Mouse (Mus musculus): ENCODE results near the gene Galnt7.

Galnt7 gene

DNA sequence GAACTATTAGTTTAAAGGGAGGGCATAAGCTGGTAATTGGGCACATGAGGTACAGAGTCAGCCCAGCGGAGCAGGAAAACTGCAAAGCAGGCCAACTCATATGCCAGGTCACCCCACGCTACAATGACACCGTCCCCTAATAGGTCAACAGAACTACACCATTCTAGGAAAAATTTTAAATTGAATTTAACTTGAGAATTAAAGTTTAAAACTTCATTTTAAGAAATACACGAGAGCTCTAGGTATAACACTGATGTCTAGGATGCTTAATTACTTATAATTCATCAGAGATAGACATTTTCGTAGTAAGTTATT is 67.7 kb downstream of the Galnt7 start:
- no peak for DNase-seq (ENCODE audit: low spot score in 2 of 2)

DNA sequence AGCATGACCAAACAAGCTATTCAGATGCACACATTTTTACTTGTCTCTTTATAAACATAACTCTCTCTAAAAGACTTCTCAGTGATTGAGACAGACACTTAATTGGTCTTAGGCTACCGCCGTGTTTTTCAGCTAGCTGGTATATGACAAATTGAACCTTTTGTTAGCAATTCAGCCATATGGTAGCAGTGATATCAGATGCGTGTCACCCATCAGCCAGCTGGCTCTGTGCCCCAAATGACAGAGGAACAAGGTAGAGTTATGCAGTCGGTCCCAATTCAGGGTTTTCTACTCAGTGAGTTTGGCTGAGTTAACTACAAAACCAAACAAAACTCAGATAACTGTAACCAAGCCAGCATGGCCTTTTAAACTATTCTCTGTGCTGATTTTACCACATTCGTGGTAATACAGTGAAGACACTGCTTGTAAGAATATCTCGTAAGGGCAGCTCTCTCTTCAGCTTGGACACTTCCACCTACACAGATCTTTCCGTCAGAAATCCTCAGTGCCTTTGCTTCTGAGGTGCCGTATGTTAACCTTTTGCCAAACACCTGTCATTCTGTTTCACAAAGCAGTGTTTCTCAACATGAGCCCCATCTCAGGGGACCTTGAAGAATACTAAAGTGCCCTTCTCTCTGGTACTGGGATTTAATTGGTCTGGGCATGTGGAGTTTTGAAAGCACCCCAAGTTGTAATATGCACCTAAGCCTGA is 68.3 kb downstream of the Galnt7 start:
- DNase-seq (ENCODE audit: low spot score in 2 of 2), result no peak

DNA sequence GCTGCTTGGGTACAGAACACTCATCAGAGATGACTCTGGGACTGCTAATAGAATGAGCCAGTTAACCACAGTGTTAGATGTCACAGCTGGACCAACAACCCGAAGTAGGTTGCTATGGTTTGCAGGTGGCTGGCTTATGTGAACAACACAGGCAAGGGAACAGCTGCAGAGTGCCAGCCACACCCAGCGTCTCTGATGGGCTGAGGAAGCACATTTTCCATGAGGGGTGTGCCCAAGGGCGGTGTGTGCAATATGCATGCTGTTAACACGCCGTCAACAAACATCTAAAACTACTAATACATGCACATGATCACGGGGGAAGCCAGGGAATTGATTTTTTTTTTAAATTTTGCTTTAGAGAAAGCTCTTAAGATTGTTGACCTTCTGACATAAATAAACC is 73.0 kb downstream of the Galnt7 start:
- DNase-seq (ENCODE audit: low spot score in 2 of 2), result no peak

DNA sequence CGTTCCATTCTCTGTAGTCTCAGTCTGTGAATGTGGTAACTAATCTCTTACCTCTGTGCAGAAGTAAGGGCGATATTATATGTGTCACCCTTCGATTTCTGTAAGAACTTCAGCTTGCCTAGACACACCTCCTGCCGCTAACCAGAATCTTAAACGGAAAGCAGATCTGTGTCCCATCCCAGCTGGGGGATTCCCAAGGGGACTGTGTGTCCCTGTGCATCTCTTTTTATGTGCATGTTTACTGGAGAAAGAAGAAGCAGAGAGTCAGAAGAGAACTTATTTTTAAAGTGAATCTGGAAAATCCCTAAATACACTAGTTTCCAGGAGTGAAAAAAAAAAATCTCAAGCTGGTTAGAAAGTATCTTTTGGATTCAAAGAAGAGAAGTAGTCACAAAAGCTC is 75.5 kb downstream of the Galnt7 start:
- no peak for DNase-seq (ENCODE audit: low spot score in 2 of 2)

DNA sequence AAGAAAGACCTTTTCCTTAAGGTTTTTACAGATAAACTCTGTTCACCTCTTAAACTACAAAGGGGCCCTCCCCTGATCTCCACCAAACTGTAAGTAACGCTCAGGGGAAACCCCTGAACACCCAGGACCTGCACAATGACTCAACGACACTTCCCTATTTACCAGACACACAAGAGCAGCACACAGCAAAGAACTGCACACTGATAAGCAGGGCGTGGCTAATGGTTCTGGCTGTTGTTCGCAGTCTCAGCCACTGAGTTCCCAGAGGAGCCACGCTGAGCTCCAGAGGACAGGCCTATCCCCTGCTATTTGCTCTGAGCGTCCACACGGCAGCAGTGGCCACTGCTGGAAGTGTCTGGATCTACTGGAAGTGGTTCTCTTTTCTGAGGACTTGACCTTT is 76.6 kb downstream of the Galnt7 start:
- DNase-seq (ENCODE audit: low spot score in 2 of 2), result no peak

DNA sequence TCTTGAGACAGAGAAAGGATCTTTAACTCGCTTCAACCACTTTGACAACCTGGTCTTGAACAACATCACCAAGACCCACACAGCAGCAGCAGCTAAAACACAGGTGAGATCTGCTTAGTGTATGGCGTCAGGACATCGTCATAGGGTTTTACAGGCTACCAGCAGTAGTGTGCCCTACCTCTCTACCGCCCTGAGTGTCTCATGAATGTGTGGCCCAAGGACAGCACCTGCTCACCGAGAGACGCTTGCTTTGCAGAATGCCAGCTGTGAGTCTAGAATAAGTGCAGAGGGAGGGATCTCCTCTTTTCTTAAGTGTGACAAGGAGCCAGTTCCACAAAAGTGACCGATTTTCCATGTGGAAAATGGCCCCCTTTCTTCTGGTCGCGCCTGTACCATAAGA is 77.5 kb downstream of the Galnt7 start:
- no peak for DNase-seq (ENCODE audit: low spot score in 2 of 2)

DNA sequence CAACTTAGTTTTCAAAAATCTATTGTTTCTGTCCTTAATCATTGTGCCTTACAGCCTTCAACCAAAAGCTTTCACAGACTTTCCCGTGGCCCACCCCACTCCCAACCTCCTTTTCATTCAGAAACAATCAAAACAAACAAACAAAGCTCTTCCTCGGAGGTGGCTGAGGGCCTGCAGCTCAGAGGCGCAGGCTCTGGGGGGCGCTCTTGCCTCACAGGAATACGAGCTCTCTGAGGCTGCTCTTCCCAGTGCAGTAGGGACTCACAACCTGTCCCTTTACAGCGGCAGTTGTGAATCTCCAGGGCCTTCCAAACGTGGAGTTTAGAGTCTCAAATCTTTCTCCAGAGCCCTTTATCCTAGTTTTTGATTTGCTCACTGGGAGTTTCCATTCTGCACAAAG is 78.4 kb downstream of the Galnt7 start:
- peak; percentile 75 to 76 for DNase-seq (ENCODE audit: low spot score in 2 of 2)

DNA sequence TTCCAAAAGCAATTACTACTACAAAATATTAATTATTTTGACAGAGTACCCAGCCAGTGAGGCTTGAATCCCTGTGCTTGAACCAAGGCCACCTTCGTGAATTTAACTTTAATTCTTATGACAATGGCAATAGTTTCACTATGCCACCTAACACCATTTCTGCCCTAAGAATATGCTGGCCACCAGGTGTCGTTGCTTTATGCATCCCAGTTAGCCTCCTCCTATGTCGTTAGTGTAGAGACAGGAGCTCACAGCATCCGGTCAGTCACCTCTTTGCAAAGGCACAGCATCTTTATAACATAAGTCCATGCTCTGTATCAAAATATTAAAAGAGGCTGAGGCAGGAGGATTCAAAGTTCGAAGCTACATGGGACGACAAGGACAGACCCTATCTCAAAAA is 79.0 kb downstream of the Galnt7 start:
- no peak for DNase-seq (ENCODE audit: low spot score in 2 of 2)

DNA sequence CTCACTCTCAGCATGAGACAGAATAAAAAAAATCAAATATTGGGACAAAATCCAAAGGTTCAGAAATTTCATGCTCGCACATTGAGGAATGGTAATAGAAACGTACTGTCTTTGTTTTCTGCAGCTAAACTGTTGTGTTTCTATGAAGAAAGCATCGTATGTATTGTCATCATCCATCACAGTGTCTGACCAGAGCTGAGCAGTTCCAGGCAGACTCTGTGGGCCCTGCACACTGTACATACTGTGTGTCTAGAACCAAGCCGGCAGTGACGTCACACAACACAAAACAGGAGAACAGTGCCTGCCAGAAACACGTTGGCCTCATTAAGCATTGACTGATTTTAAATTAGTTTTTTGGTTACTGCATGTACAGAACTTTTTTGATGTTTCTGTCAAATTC is 82.9 kb downstream of the Galnt7 start:
- DNase-seq (ENCODE audit: low spot score in 2 of 2), result no peak

DNA sequence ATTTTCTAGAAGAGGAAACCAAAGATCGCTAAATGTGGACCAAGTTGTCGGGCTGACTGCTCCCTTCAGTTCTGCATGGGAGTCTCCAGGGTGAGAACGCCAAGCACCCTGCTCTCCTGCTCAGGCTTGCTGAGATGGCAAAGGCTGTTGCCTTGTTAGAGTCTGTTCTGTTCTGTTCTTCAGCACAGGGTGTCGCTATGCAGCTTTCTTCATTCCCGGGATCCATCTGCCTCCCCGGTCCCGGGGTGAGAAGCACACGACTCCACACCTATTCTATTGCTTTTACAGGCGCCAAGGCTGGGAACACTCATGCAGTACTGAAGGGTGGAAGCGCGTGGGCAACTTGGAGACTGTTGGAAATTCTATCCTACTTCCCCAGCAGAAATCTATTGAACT is 83.4 kb downstream of the Galnt7 start:
- DNase-seq (ENCODE audit: low spot score in 2 of 2), result peak; percentile 47 to 54

DNA sequence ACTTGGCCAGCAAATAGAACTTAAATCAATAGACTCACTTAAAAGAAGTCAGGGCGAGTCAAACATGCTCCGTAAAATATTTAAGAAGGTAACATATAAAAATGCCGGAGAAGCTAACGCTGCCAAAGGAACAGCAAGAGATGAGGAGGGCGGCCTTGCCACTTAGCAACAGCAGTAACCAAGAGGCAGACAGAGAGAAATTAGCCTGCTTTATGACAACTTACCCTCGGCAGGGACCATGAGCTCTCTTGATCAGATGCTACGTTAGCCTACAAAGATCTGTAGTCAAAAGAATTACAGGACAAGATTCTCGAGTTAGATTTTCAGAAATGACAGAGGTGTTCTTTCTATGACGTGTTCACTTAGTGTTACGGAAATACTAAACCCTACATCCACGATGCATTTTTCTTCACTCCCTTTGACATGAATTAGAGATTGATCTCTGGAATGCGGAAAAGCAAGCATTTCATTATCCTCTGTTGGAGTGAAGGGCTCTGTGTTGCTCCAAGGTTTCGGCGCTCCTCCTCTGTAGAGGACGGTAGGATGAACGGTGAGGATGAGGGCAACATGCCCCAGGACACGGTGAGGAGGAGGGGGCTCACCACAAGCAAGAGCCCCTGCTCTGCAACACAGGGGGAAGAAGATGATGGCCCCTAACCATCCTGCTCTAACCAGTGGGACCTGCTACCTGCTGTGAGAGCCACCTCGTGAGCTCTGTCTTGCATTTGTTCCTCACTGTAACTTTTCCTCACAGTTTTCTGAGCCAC is 84.0 kb downstream of the Galnt7 start:
- DNase-seq (ENCODE audit: low spot score in 2 of 2), result no peak

DNA sequence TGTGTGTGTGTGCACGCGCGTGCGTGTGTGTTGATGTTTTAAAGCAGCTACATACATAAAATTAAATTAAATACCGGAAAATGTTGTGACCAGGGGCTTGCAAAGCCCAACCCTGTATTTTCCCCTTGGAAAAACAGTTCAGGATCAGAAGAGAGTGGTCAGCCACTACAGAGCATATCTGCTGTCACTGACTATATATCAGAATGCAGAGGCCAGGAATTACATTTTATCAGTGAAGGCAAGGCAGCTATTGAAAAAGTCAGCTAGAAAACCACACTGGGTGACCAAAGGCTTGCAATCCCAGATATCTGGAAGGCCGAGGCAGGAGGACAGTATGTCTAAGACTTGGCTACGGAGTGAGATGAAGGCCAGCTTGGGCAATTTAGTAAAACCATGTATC is 84.8 kb downstream of the Galnt7 start:
- DNase-seq (ENCODE audit: low spot score in 2 of 2), result no peak

DNA sequence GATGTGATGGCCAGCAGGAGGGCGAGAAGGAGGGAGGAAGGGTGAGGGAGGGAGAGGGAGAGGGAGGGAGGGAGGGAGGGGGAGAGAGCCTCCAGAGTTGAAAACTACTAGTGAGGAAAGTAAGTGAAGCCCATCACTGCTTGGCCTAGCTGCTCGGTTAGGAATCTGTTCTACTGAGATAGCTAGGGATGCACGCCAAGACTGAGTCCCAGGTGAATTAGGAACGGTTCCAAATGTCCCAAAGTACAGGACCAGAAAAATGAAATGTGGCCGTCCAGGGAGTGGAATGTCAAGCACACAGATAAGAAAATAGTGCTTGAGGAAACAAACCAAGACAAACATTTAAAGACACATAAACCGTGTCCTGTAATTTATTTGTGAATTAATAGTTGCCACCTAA is 87.8 kb downstream of the Galnt7 start:
- DNase-seq (ENCODE audit: low spot score in 2 of 2), result no peak

DNA sequence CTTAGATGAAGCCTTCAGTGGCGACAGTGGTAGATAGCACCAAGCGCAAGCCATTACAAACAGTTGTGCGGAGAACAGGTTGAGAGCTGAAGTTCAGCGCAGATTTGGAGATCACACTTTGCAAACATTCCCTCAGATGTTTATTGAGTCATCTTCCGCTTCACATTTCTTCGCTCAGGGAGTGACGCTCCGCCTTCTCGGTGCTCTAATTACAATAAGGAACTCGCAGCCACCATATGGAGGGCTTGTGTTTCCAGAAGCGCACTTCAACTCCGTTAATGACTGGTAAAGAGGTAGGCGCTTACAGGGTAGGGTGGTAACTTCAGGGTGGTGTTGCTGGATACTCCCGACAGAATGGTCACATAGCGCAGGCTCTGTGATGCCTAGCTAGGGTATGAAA is 89.1 kb downstream of the Galnt7 start:
- DNase-seq (ENCODE audit: low spot score in 2 of 2), result peak; percentile 54 to 55

DNA sequence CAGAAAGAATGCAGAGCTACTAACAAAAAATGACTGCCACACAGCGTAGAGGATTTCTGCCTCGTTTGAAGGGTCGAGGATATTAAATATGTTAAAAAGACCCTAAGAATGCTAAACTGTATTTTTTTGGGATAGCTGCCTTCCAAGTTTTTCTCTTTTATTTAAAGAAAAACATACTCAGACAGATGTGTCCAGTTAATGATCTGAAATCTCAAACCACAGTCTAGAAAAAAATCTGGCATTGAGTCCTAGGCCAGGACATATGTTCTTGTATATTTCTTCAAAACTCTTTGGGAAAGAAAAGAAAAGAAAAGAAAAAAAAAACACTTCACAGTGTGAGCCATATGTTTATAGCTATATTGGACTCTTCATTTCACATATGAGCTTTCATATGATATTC is 90.1 kb downstream of the Galnt7 start:
- DNase-seq (ENCODE audit: low spot score in 2 of 2), result no peak

DNA sequence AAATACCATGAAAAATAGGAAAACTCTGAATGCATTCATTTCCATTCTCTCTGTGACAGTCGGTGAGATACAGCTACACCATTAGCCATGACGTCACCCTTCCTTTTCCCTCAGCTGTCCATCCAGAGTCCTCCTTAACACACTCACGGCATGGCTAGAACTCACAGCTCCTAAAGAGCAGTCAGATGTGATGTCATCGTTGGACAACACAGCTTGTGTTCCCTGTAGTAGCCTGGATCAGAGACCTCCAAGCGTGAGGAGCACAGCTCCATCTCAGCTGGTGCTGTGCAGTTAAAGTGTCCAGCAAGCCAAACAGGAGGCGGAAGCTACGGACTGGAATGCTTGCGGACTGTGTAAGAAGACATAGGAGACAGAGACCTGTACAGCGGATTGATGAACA is 91.9 kb downstream of the Galnt7 start:
- DNase-seq (ENCODE audit: low spot score in 2 of 2), result no peak

DNA sequence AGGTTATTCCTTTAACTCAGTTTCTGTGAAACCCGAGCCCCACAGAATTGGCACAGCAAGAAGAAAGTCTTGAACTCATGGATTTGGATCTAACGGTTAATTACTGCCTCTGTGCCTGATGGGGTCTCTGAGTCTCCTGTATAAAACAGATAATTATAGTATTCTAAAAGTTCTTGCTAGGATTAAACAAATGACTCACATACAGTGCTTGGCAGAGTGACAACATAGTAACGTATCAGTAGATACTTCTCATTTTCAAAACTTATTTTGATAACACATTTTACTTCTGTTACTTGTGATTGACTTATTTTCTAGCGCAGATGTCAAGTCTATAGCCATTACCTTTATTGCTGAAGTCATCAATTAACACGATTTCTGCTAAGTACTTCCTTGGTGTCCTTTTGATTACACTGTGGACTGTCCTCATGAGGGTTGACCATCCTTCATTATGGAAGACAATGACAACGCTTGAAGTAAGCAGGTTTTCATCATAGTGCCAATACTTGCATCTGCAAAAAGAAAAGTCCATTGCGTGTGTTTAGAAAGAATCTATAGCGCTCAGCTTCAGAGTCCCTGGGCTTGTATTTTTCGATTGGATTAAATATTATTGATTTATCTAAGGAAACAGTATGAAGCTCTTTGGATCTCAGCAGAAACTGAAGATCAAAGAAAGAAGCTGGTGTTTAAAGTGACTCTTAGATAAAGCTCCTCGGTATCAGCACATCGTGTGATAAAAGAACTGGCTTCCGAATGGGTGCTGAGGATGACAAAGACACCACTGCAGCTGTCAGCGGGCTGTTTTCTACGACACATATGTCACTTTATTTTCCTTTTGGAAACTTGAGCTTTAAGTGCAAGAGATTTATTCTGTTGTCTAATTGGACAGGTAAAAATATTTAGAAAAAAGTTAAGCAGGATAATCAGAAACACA is 100.5 kb downstream of the Galnt7 start:
- DNase-seq (ENCODE audit: low spot score in 2 of 2), result no peak

DNA sequence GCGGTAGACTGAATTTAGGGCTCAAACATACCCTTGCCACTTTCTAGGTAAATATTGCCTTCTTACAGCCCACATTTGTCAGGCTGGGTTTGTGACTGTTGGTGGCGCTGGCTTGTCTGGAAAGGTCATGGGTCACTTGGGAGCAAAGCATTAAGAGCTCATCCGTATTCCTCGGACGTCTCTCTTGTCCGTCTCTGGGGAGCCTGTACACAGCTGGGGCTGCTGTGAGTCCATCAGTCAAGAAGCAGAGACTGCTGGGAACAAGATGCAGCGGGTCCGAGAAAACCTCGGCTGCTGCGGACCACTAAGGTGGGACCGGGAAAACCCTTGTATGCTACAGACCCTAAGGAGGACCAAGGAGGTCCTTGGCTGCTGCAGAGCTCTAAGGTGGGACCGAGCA is 105.3 kb downstream of the Galnt7 start:
- DNase-seq (ENCODE audit: low spot score in 2 of 2), result no peak

DNA sequence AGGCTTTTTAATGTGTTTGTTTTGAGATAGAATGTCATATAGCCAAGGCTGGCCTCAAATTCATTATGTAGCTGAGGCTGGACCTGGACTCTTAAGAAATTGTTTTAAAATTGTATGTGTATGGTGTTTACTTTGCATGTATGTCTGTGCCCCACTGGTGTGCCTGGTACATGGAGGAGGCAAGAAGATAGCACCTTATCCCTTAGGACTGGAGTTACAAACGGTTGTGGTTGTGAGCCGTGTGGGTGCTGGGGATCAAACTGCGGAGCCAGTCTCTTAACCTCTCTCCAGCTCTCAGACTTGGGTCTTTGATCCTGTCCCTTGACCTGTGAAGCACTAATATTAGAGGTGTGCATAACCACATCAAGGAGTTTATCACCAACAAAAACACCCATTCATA is 106.0 kb downstream of the Galnt7 start:
- no peak for DNase-seq (ENCODE audit: low spot score in 2 of 2)

DNA sequence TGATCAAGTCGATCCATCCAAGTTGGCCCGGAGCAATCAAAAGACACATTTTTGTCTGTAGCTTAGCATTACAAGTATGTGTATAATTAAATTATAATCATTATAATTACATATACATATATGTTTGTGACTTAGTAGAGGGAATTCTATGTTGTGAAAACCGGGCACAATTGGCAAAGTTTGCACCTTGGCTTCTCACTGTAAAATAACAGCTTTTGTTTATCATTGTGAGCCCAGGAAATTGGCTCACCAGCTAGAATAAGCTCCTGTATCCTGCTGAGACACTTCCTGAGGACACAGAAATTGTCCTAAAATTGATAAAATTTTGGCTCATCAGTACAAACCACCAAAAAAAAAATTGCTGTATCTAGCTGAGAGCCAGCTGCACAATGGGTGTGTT is 106.4 kb downstream of the Galnt7 start:
- no peak for DNase-seq (ENCODE audit: low spot score in 2 of 2)

DNA sequence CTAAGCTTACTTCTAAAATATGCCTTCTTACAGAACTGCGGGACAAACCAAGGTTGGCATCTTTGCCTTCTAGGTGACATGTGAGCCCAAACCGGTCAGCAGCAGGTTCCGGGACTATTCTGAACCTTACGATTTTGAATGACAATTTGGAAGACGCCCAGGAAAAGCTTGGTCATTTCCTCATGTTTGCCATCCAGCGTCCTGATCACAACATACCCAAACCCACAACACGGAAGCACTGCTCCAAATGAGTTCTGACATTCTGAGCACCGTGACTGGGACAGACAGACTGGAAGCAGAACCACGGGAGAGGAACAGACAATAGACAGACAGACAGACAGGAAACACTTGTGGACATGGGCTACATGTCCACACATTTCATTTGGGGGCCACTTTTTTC is 111.4 kb downstream of the Galnt7 start:
- no peak for DNase-seq (ENCODE audit: low spot score in 2 of 2)

DNA sequence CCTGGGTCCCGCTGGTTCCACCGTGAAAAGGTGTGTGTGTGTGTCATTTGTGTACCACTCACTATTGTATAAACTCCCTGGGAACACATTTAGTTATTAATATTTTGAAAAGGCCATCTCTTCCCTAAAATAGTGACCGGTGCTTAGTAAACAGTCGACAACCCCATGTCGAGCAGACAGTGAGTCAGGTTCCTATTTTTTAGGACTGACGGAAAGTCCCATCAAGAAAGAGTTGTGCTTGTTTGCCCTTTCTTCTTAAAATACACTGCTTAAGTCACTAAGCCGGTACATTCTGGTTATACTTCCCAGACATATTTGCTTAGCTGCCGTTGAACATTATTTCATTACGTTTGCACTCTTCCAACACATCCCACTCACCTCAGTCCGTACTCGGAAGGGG is 111.9 kb downstream of the Galnt7 start:
- DNase-seq (ENCODE audit: low spot score in 2 of 2), result no peak
